Mouse (Mus musculus) embryonic facial prominence, embryonic 12.5 days (tissue): ENCODE results near the gene Dhx40. TPM values are rescaled to one million over a fixed set of nuclear protein-coding genes. Genes with fewer than 3 reads are reported as not detected.

Source experiments
- ATAC-seq: fragments of 200-750 bp; cut with Nextera tagmentation; 2 replicates; pipeline ENCODE4 v1.8.0; 2017; ENCODE audit not compliant: insufficient number of reproducible peaks, insufficient read depth, low FRiP score, low TSS enrichment
- H3K27ac ChIP-seq: fragments of 300-500 bp; sonication (generic); 2 replicates; pipeline ENCODE4 v1.5.1; 2016; ENCODE audit warnings: mild to moderate bottlenecking
- H3K27me3 ChIP-seq: fragments of 300-500 bp; sonication (generic); 2 replicates; pipeline ENCODE4 v1.6.1; 2016; ENCODE audit warnings: mild to moderate bottlenecking, moderate library complexity
- H3K36me3 ChIP-seq: fragments of 300-500 bp; sonication (generic); 2 replicates; pipeline ENCODE4 v1.6.1; 2016; ENCODE audit warnings: mild to moderate bottlenecking
- H3K4me1 ChIP-seq: fragments of 300-500 bp; sonication (generic); 2 replicates; pipeline ENCODE4 v1.6.1; 2016
- H3K4me2 ChIP-seq: fragments of 300-500 bp; sonication (generic); replicated peaks from 2 replicates; pipeline ENCODE4 v1.6.1; 2016; ENCODE audit warnings: mild to moderate bottlenecking, moderate library complexity
- H3K4me3 ChIP-seq: fragments of 300-500 bp; sonication (generic); 2 replicates; pipeline ENCODE4 v1.5.1; 2016; ENCODE audit warnings: mild to moderate bottlenecking
- H3K9ac ChIP-seq: fragments of 300-500 bp; sonication (generic); 2 replicates; pipeline ENCODE4 v1.6.1; 2016; ENCODE audit warnings: mild to moderate bottlenecking, moderate library complexity
- H3K9me3 ChIP-seq: fragments of 300-500 bp; sonication (generic); 2 replicates; pipeline ENCODE4 v1.6.1; 2016; ENCODE audit warnings: mild to moderate bottlenecking, moderate library complexity
- WGBS: fragments of 180-500 bp; shearing (Covaris S2); methylation state at CpG from one replicate; pipeline ENCODE4 v1.1.7; 2016; 5-methylcytosine and 5-hydroxymethylcytosine counted together
- polyA plus RNA-seq: library from polyadenylated mRNA; unstranded; fragments of >200 nt; fragmentation: Nextera tagmentation; extraction: Ambion mirVana; gene quantifications from 2 replicates; pipeline ENCODE4 v1.2.1, GENCODE M21; 2016

The Dhx40 gene
- polyA plus RNA-seq, 1 experiment from 2014 or later: 31.2 TPM

DNA sequence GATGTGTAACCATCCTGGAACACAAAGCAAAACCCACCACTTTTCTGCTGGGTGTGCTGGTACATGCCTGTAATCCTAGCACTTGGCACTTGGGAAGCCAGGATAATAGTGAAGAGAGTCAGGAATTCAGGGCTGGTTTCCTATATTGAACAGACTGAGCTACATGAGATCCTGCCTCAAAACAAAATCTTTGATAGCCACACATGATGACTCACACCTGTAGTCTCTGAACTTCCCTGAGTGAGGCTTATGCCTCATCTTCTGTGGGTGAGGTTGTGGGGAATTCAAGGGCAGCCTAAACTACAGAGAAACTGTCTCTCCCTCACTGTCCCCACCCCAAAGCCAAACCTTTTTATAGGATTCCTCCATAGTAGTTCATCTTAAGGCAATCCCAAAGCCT, 47.2 kb downstream of the Dhx40 start:
- Histone ChIP-seq H3K9me3 (no peaks in the 10 kb centered on the region), H3K27me3 (no peaks in the 10 kb centered on the region), H3K36me3 (no peaks in the 10 kb centered on the region), H3K9ac (no peak overlapping the region), H3K4me2 (no peak overlapping the region), H3K4me1 (peaks cover 15% of the 10 kb centered on the region), H3K27ac (no peak overlapping the region), H3K4me3 (no peak overlapping the region)
- no peak for ATAC-seq

DNA sequence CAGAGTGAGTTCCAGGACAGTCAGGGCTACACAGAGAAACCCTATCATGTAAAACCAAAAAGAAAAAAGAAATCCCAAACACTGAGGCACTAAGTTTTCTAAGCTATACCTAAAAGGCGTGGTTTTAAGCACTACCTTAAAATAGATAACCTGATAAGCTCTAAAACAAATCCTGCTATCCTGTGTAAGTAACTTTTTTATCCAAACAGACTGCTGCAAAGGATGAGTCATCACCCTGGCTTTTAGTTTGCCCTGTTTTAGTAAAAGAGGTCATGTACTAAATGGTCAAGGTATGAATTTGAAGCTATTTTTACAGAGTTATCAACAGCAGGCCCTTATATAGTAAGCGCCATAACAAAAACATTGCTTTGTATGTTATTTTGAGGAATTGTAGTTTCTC, 47.7 kb downstream of the Dhx40 start:
- ATAC-seq: no peak
- WGBS: 89% methylated on average over 2 of the region's 2 CpGs
- H3K27me3 ChIP-seq: no peaks in the 10 kb centered on the region
- H3K4me2 ChIP-seq: no peak overlapping the region
- no peaks in the 10 kb centered on the region for H3K36me3 ChIP-seq
- peaks cover 16% of the 10 kb centered on the region for H3K4me1 ChIP-seq
- no peaks in the 10 kb centered on the region for H3K9me3 ChIP-seq
- no peak overlapping the region for H3K4me3 ChIP-seq
- no peak overlapping the region for H3K9ac ChIP-seq
- no peak overlapping the region for H3K27ac ChIP-seq

DNA sequence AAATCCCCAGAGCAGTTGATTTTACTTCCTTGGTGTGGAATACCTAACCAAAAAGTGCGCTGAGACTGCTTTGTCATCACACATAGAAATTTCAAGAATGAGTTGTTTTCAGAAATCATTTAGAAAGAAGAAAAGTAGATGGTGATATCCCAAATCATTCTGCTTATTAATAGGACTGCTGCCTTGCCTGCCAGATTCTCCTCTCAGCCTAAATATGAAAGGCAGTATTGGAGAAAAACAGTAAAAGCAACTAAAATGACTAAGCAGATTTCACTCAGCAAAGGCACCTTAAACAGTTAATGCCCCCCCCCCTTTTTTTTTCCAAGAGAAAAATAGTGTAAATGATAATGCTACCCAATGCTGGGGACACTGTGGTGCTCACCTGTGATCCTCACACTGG, 48.3 kb downstream of the Dhx40 start:
- Histone ChIP-seq H3K4me3 (no peak overlapping the region), H3K27ac (no peak overlapping the region), H3K27me3 (no peaks in the 10 kb centered on the region), H3K9ac (no peak overlapping the region), H3K4me1 (peaks cover 17% of the 10 kb centered on the region), H3K9me3 (no peaks in the 10 kb centered on the region), H3K36me3 (no peaks in the 10 kb centered on the region), H3K4me2 (no peak overlapping the region)
- ATAC-seq: no peak
- 89% methylated on average over 1 of the region's 1 CpGs for WGBS

DNA sequence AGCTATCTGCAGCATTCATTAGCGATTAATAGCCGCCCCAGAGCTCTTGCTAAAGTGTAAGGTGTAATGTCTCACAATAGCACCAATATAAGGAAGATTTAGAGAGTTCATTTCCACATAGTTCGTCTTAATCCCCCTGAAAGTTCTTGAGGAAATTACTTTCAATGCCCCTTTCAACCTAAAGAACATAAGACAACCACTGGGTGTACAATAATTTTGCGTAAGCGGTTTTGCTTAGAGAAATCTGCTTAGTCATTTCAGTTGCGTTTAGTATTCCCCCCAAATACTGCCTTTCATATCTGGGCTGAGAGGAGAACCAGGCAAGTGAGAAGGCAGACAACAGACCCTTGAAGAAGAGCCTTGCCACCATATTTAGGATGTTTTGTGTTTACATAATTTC, 49.0 kb downstream of the Dhx40 start:
- ATAC-seq: no peak
- peak overlapping the region; percentile 96 for H3K9ac ChIP-seq
- peak overlapping the region; percentile 70 for H3K4me2 ChIP-seq
- 41% methylated on average over 6 of the region's 6 CpGs for WGBS
- H3K4me3 ChIP-seq: peak overlapping the region; percentile 98
- H3K9me3 ChIP-seq: no peaks in the 10 kb centered on the region
- peak overlapping the region; percentile 97 for H3K27ac ChIP-seq
- peaks cover 21% of the 10 kb centered on the region for H3K4me1 ChIP-seq
- no peaks in the 10 kb centered on the region for H3K36me3 ChIP-seq
- no peaks in the 10 kb centered on the region for H3K27me3 ChIP-seq

DNA sequence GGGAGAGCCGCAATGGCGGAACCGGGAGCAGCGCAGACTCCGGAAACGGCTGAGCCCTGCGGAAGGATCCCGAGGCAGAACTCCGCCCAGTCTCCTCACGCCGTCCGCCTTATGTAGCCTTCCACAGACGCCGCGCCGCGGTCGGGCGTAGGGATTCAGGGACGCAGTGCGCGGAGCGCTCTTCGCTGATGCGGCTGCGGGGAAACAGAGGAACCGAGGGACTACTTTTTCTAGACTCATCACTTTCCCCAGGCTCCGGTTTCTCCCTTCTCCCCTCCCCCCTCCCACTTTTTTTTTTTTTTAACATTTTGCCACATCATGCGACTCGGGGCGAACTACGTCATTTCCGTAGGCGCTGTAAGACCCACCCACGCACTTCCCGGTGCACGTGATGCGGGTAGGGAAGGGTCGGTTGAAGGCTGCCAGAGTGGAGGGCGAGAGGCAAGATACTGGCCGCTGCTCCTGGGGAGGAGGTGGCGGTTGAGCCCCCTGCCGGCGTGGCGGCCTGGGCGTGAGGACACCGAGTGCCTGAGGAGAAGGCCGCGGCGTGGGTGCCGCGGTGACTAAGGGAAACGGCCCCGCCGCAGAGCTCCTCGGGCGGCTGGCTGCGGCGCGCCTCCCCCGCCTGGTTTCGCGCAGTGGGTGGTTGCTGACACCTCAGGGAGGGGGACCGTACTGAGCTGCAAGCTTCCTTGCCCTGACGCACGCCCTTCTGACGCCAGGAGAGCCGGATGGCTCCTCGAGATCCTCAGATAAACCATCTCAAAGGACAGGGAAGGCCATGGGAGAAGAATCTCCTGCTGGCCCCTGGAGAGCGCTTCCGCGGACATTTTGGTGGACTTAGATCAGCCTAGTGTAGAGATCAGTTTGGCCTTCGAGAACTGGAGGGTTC, 49.8 kb downstream of the Dhx40 start, which contains the start of gene Cltc:
Gene Cltc (minus strand): TSS at position 86 of the 892 bp plus-strand sequence.
- WGBS: under 1% methylated on average over 73 of the region's 73 CpGs
- Histone ChIP-seq H3K4me3 (peak within 1 kb of the TSS; percentile 98), H3K27ac (peak within 1 kb of the TSS; percentile 97)

DNA sequence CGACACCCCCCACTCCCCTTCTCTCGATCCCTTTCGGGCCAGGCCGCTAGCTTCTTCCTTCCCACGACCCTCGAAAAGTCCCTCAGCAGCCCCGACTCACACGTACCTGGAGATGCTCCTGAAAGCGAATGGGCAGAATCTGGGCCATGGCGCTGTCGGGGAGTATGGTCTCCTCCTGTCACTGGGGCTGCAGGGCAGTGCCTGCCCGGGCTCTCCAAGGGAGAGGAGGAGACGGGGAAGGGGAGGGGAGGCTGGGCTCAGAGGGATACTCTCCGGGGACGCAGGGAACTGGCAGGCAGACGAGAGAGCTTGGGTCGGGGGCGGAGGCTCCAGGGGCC, 50.4 kb downstream of the Dhx40 start:
- Histone ChIP-seq H3K36me3 (no peaks in the 10 kb centered on the region), H3K27me3 (no peaks in the 10 kb centered on the region), H3K9me3 (no peaks in the 10 kb centered on the region), H3K4me3 (peak overlapping the region; percentile 98), H3K9ac (peak overlapping the region; percentile 96), H3K4me2 (peak overlapping the region; percentile 85), H3K27ac (peak overlapping the region; percentile 97), H3K4me1 (peaks cover 21% of the 10 kb centered on the region)
- under 1% methylated on average over 18 of the region's 18 CpGs for WGBS
- ATAC-seq: peak; percentile 73

More for the DNA sequence above, 49.8 kb downstream of the Dhx40 start, which contains the start of gene Cltc:
- peak within 1 kb of the TSS; percentile 85 for H3K4me2 ChIP-seq
- peak within 1 kb of the TSS; percentile 96 for H3K9ac ChIP-seq
- H3K9me3 ChIP-seq: no peaks in the 10 kb centered on the region
- ATAC-seq: peak; percentile 94
- peaks cover 21% of the 10 kb centered on the region for H3K4me1 ChIP-seq
- no peaks in the 10 kb centered on the region for H3K27me3 ChIP-seq
- H3K36me3 ChIP-seq: no peaks in the 10 kb centered on the region

DNA sequence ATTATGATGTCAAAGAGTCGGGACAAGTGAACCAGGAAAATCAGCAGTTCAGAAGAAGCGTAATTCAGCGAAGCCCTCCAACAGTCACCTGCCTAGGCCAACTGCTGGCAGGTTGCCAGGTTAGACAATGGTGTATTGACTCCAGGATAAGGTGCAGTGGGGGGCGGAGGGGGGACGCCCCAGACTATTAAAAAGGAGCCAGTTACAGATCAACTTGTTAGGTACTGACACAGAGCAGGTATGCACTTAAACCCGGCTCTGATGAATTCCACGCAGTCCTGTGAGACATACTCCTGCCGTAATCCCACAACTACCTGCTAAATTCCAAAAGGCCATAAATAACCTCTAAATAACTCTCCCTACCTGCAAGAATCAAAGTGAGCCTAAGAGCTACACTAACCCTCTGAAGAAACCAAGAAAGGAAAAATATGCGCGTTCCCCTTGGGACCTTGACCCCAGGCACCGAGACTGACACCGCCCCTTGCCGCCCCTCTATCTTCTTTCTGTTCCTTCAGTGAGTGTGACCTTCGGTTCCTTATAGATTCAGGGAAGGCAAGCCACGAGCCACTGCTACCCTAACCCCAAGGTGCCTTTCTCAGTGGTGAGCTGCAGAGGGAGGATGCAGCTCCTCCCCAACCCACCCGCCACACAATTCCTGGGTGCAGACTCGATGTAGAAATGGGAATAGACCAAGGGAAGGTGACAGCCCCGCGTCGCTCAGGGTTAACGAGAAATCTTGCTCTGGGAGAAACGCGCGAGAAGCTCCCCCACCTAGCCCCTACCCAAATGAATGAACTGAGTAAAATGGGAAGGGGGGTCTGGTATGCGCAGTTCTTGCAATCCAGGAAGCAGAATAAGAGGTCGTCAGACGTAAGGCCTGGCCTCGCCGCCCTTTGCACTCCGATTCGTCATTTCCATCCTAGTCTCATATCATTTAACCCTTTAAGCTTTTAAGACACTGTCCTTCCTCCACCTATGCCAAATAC, 51.1 kb downstream of the Dhx40 start:
- Histone ChIP-seq H3K9me3 (no peaks in the 10 kb centered on the region), H3K27ac (peak overlapping the region; percentile 97), H3K27me3 (no peaks in the 10 kb centered on the region), H3K9ac (peak overlapping the region; percentile 96), H3K4me3 (peak overlapping the region; percentile 98), H3K4me2 (peak overlapping the region; percentile 85), H3K36me3 (no peaks in the 10 kb centered on the region), H3K4me1 (peaks cover 21% of the 10 kb centered on the region)
- 3% methylated on average over 31 of the region's 31 CpGs for WGBS
- ATAC-seq: peak; percentile 4; the same call in 1 of the 2 replicates

DNA sequence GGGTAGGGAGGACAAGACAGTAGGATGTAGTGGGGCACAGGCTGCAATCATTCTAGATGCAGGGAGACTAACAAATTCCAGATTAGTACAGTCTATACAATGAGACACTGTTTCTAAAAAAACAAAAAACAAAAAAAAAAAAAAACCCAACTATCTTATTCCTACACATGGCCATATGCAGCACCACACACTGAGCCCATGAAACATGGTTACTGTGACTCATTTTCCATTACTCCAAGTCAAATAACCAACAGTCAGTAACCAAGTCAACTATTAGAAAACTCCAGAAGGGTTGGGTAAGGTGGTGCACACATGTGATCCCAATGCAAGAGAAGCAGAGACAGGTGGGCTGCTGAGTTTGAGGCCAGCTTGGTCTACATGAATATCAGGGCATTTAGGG, 55.1 kb downstream of the Dhx40 start:
- H3K9me3 ChIP-seq: no peaks in the 10 kb centered on the region
- no peaks in the 10 kb centered on the region for H3K27me3 ChIP-seq
- no peak overlapping the region for H3K9ac ChIP-seq
- H3K4me2 ChIP-seq: no peak overlapping the region
- no peak for ATAC-seq
- H3K27ac ChIP-seq: no peak overlapping the region
- no peak overlapping the region for H3K4me3 ChIP-seq
- no peaks in the 10 kb centered on the region for H3K36me3 ChIP-seq
- H3K4me1 ChIP-seq: peaks cover 16% of the 10 kb centered on the region

DNA sequence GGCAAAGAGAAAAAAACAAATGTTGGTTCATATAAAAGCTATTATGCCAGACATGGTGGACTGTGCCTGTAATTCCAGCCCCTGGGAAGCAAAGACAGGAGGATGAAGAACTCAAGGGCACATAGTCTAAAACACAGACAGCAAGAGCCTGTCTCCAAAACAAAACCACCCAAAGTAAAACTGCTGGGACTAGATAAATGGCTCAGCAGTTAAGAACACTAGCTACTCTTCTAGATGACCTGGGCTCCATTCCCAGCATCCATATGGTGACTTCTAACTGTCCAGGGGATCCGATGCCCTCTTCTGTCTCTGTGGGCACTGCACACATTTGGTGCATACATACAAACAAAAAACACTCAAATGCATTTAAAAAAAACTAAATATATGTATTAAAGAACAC, 56.5 kb downstream of the Dhx40 start:
- Histone ChIP-seq H3K4me2 (no peak overlapping the region), H3K27me3 (no peaks in the 10 kb centered on the region), H3K36me3 (no peaks in the 10 kb centered on the region), H3K4me3 (no peak overlapping the region), H3K9me3 (no peaks in the 10 kb centered on the region), H3K9ac (no peak overlapping the region), H3K4me1 (peaks cover 10% of the 10 kb centered on the region), H3K27ac (no peak overlapping the region)
- no peak for ATAC-seq
- WGBS: 97% methylated on average over 1 of the region's 1 CpGs

DNA sequence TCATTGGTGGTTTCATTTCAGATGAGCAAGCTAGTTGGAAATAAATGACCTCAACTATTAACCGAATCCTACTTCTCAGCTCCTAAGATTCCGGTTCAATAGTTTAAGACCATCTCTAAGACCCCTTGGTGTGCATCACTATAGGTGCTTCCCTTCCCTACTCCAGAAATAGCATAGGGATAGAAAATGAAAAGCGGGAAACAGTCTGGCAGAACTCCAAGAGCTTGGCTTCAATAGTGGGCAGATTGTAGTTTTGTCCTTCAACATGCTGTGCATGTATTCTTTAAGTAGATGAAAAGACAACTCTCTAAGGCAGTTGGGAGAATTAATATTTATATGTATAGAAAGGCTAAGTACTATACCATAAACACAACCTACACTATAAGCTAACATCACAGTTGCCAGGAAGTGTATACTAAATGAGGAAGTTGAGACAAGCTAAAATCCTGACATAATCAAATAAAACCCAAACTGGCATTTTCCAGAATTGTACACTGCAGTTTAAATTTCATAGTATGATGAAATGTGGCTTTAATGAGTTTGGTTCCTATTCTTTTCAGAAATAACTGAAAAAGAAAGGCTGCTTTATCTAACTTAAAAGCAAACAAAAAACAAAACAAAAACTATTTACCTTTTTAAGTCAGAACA, 57.6 kb downstream of the Dhx40 start:
- no peak overlapping the region for H3K4me2 ChIP-seq
- no peaks in the 10 kb centered on the region for H3K9me3 ChIP-seq
- no peaks in the 10 kb centered on the region for H3K27me3 ChIP-seq
- no peak for ATAC-seq
- no peak overlapping the region for H3K4me3 ChIP-seq
- 92% methylated on average over 3 of the region's 3 CpGs for WGBS
- H3K9ac ChIP-seq: no peak overlapping the region
- peaks cover 6% of the 10 kb centered on the region; the same call in 1 of the 2 replicates for H3K4me1 ChIP-seq
- no peaks in the 10 kb centered on the region for H3K36me3 ChIP-seq
- H3K27ac ChIP-seq: no peak overlapping the region

DNA sequence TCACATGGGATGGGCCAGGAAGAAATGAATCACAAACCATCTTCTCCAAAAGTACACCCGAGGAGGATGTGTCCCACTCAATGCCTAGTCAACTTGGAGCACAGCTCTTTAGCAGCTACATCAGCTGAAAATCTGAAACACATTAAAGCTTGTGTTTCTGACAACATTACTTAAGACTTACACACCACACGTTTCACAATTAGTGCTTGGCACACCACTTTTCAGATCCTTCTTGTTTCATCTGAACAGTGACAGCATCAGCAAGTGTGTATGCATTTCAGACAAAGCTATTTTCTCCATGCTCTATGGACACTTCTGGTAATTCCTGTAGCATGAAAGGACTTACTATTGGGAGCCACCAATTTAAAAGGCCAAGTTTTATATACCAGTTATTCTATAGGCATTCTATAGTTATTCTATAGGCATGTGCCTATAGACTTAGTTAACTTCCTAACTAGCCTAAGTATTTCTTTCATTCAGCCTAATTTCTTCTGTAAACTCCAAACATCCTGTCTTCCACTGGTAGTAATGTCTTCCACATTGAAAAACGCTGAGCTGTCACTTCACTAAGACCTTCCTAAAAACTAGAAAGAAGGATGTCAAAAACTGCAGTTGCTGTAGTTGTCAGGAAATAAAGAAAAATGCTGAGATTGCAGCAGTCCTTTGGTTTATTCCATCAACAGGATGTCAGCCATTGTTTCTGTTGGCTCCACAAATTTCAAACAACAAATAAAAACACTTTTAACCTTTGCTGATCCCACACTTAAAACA, 61.7 kb downstream of the Dhx40 start:
- WGBS: 72% methylated on average over 3 of the region's 3 CpGs
- no peak overlapping the region for H3K4me3 ChIP-seq
- no peak overlapping the region for H3K27ac ChIP-seq

More for the DNA sequence above, 61.7 kb downstream of the Dhx40 start:
- no peak overlapping the region for H3K4me2 ChIP-seq
- no peak overlapping the region for H3K9ac ChIP-seq
- H3K36me3 ChIP-seq: no peaks in the 10 kb centered on the region
- H3K4me1 ChIP-seq: no peaks in the 10 kb centered on the region
- no peaks in the 10 kb centered on the region for H3K9me3 ChIP-seq
- ATAC-seq: no peak
- no peaks in the 10 kb centered on the region for H3K27me3 ChIP-seq
